Mouse (Mus musculus) thymus, adult 2 months (tissue): ENCODE measurements around the gene Frmd7. TPM values are rescaled to one million over a fixed set of nuclear protein-coding genes. Genes with fewer than 3 reads are reported as not detected.

ENCODE experiments used
- DNase-seq: peaks from one replicate; pipeline ENCODE4 v3.0.0; 2021
- H3K27ac ChIP-seq: fragments of 200-500 bp; 2 replicates; pipeline ENCODE4 v1.5.1; 2012; ENCODE audit warnings: low read length, control low read depth; ENCODE audit not compliant: control insufficient read depth, insufficient read depth
- H3K27me3 ChIP-seq: fragments of 200-500 bp; 2 replicates; pipeline ENCODE4 v1.6.1; 2012; ENCODE audit warnings: mild to moderate bottlenecking, low read length, moderate library complexity, mixed read lengths; ENCODE audit not compliant: control insufficient read depth, insufficient read depth
- H3K36me3 ChIP-seq: fragments of 200-500 bp; 2 replicates; pipeline ENCODE4 v1.6.1; 2012; ENCODE audit warnings: mild to moderate bottlenecking, low read length, moderate library complexity; ENCODE audit not compliant: control insufficient read depth, insufficient read depth
- H3K4me1 ChIP-seq: fragments of 200-500 bp; replicated peaks from 2 replicates; pipeline ENCODE4 v1.6.1; 2012; ENCODE audit warnings: low read length; ENCODE audit not compliant: control insufficient read depth, insufficient read depth
- H3K4me3 ChIP-seq: fragments of 200-500 bp; 2 replicates; pipeline ENCODE4 v1.5.1; 2012; ENCODE audit warnings: mild to moderate bottlenecking, low read length, control low read depth, moderate library complexity; ENCODE audit not compliant: control insufficient read depth, insufficient read depth
- CTCF ChIP-seq: fragments of 200-500 bp; IDR thresholded peaks from 2 replicates; pipeline ENCODE4 v1.5.1; 2012; ENCODE audit warnings: mild to moderate bottlenecking, control low read depth, low read length, moderate library complexity, borderline replicate concordance; ENCODE audit not compliant: control insufficient read depth, poor library complexity, insufficient read depth; ENCODE audit errors: extremely low read depth
- POLR2A ChIP-seq: fragments of 200-500 bp; IDR thresholded peaks from 2 replicates; pipeline ENCODE4 v1.6.1; 2012; ENCODE audit warnings: mild to moderate bottlenecking, low read length, control low read depth, moderate library complexity; ENCODE audit not compliant: control insufficient read depth, poor library complexity, insufficient read depth; ENCODE audit errors: extremely low read depth
- WGBS: fragments of 180-500 bp; shearing (Covaris S2); methylation state at CpG from one replicate; pipeline ENCODE4 v1.1.7; 2018; 5-methylcytosine and 5-hydroxymethylcytosine counted together
- polyA plus RNA-seq: library from polyadenylated mRNA; depleted of rRNA; stranded (reverse); fragments of >200 nt; gene quantifications from 2 replicates; pipeline ENCODE4 v1.2.3, GENCODE M21; 2012

Frmd7 gene
- polyA plus RNA-seq, 1 experiment: 0.16 TPM

- 89% methylated on average over 10 of the region's 10 CpGs for WGBS
- Histone ChIP-seq H3K27ac (no peak overlapping the region), H3K4me1 (peaks cover 5% of the 10 kb centered on the region), H3K4me3 (no peak overlapping the region), H3K27me3 (no peaks in the 10 kb centered on the region), H3K36me3 (no peaks in the 10 kb centered on the region)
- no peak for DNase-seq
- TF ChIP-seq CTCF (no peak), POLR2A (no peak)
Observed at GRCm38 (mm10) chrX:50926893-50927545, 15.5 kb downstream of the Frmd7 start.

- H3K27me3 ChIP-seq: no peaks in the 10 kb centered on the region
- no peak for TF ChIP-seq POLR2A
- TF ChIP-seq CTCF: no peak
- no peak for DNase-seq
Observed at GRCm38 (mm10) chrX:50924629-50925364, 17.7 kb downstream of the Frmd7 start.

GRCm38 (mm10) chrX:50918754-50919153, 23.8 kb downstream of the Frmd7 start:
- Histone ChIP-seq H3K4me1 (peaks cover 6% of the 10 kb centered on the region; the same call in 1 of the 2 replicates), H3K36me3 (no peaks in the 10 kb centered on the region), H3K27me3 (no peaks in the 10 kb centered on the region), H3K4me3 (no peak overlapping the region), H3K27ac (no peak overlapping the region)
- no peak for DNase-seq
- no peak for TF ChIP-seq POLR2A
- TF ChIP-seq CTCF: no peak
- WGBS: 90% methylated on average over 3 of the region's 3 CpGs

More at GRCm38 (mm10) chrX:50924629-50925364, 17.7 kb downstream of the Frmd7 start:
- WGBS: 58% methylated on average over 18 of the region's 18 CpGs
- Histone ChIP-seq H3K36me3 (no peaks in the 10 kb centered on the region), H3K4me1 (no peaks in the 10 kb centered on the region; the same call in 1 of the 2 replicates), H3K27ac (no peak overlapping the region), H3K4me3 (no peak overlapping the region)

GRCm38 (mm10) chrX:50917389-50917788, 25.1 kb downstream of the Frmd7 start:
- H3K4me1 ChIP-seq: peaks cover 6% of the 10 kb centered on the region; the same call in 1 of the 2 replicates
- no peak overlapping the region for H3K4me3 ChIP-seq
- no peak for DNase-seq
- no peaks in the 10 kb centered on the region for H3K36me3 ChIP-seq
- H3K27ac ChIP-seq: no peak overlapping the region
- no peaks in the 10 kb centered on the region for H3K27me3 ChIP-seq
- WGBS: 24% methylated on average over 3 of the region's 3 CpGs
- no peak for TF ChIP-seq CTCF
- TF ChIP-seq POLR2A: no peak

GRCm38 (mm10) chrX:50909915-50910314, 32.6 kb downstream of the Frmd7 start:
- no peak for TF ChIP-seq POLR2A
- no peak for TF ChIP-seq CTCF
- no peak overlapping the region for H3K27ac ChIP-seq
- H3K4me3 ChIP-seq: no peak overlapping the region
- no peaks in the 10 kb centered on the region for H3K36me3 ChIP-seq
- no peaks in the 10 kb centered on the region for H3K27me3 ChIP-seq
- WGBS: 17% methylated on average over 5 of the region's 5 CpGs
- no peaks in the 10 kb centered on the region for H3K4me1 ChIP-seq
- no peak for DNase-seq

- no peak for TF ChIP-seq POLR2A
- Histone ChIP-seq H3K27ac (no peak overlapping the region), H3K36me3 (no peaks in the 10 kb centered on the region), H3K4me3 (no peak overlapping the region), H3K4me1 (no peaks in the 10 kb centered on the region), H3K27me3 (no peaks in the 10 kb centered on the region)
- 93% methylated on average over 3 of the region's 3 CpGs for WGBS
- no peak for DNase-seq
Observed at GRCm38 (mm10) chrX:50903497-50903896, 39.0 kb downstream of the Frmd7 start.

GRCm38 (mm10) chrX:50887999-50888398, 54.5 kb downstream of the Frmd7 start:
- no peak overlapping the region for H3K4me3 ChIP-seq
- TF ChIP-seq CTCF (no peak), POLR2A (no peak)
- no peaks in the 10 kb centered on the region for H3K36me3 ChIP-seq
- H3K27ac ChIP-seq: no peak overlapping the region
- WGBS: 96% methylated on average over 2 of the region's 2 CpGs
- H3K27me3 ChIP-seq: no peaks in the 10 kb centered on the region
- no peak for DNase-seq
- no peaks in the 10 kb centered on the region for H3K4me1 ChIP-seq
